ENCODE assay signal across 7 mouse cellular contexts in the genomic region with DNA sequence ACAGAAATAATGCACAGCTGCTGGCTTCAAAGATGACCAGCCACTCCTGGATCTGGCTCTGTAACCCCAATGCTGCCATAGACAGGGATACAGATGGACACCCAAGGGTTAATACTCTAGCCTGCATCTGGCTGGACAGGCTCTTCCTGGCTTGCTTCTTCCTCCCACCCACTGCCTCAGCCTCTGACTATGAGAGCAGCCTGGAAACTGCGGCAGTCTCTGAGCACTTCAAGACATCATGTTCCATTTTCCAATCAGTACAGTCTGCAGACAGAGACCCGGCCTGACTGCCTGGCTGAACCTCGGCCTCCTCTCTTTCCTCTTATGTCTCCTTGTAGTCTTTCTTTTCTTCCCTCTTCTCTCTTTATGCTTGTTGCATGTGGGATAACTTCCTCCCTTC. TPM values are rescaled to one million over a fixed set of nuclear protein-coding genes. Genes with fewer than 3 reads are reported as not detected.
DNase-seq lines count a peak whose midpoint lies in the region; ATAC-seq lines count a peak whose summit lies in the region.

No protein-coding gene starts in this region.

- no peak for DNase-seq in hindbrain, embryonic 10.5 days (ENCODE audit: low spot score)
- DNase-seq in lung, postnatal 10 days, result peak; percentile 47
- no peak for DNase-seq in c-Kit-positive CD71-positive TER-119-positive erythroid progenitor cells, embryonic 14.5 days (ENCODE audit: low spot score)

- H3K36me3 ChIP-seq in megakaryocyte, embryonic 14.5 days (replicated peaks; ENCODE audit: low read length), result no peaks in the 10 kb centered on the region
- H3K36me3 ChIP-seq in embryonic facial prominence, embryonic 15.5 days, result peaks cover 14% of the 10 kb centered on the region
- H3K36me3 ChIP-seq in hindbrain, embryonic 10.5 days, result peaks cover 9% of the 10 kb centered on the region; the same call in 1 of the 2 replicates

- H3K9ac ChIP-seq in embryonic facial prominence, embryonic 15.5 days, result peak overlapping the region; percentile 87; the same call in 1 of the 2 replicates

- H3K4me3 ChIP-seq in megakaryocyte, embryonic 14.5 days (replicated peaks), result peak overlapping the region; percentile 94
- peak overlapping the region; percentile 69 for H3K4me3 ChIP-seq in embryonic facial prominence, embryonic 15.5 days (replicated peaks)
- peak overlapping the region; percentile 66 for H3K4me3 ChIP-seq in hindbrain, embryonic 10.5 days

- peak overlapping the region; percentile 87 for H3K27ac ChIP-seq in embryonic facial prominence, embryonic 15.5 days (replicated peaks)
- H3K27ac ChIP-seq in hindbrain, embryonic 10.5 days, result peak overlapping the region; percentile 91

- H3K27me3 ChIP-seq in megakaryocyte, embryonic 14.5 days (replicated peaks), result peaks cover 82% of the 10 kb centered on the region
- no peaks in the 10 kb centered on the region for H3K27me3 ChIP-seq in embryonic facial prominence, embryonic 15.5 days
- peaks cover 22% of the 10 kb centered on the region for H3K27me3 ChIP-seq in hindbrain, embryonic 10.5 days (ENCODE audit: insufficient read depth, poor library complexity, severe bottlenecking)

- no peaks in the 10 kb centered on the region for H3K9me3 ChIP-seq in megakaryocyte, embryonic 14.5 days
- no peaks in the 10 kb centered on the region for H3K9me3 ChIP-seq in embryonic facial prominence, embryonic 15.5 days (replicated peaks)
- H3K9me3 ChIP-seq in hindbrain, embryonic 10.5 days, result no peaks in the 10 kb centered on the region

- H3K4me2 ChIP-seq in embryonic facial prominence, embryonic 15.5 days (replicated peaks), result peak overlapping the region; percentile 70

- WGBS in embryonic facial prominence, embryonic 15.5 days, result 13% methylated on average over 3 of the region's 3 CpGs
- WGBS in hindbrain, embryonic 10.5 days, result 25% methylated on average over 3 of the region's 3 CpGs

- ATAC-seq in megakaryocyte, adult 5-6 weeks (ENCODE audit: poor library complexity, severe bottlenecking), result no peak
- 0 out of 2 replicates have a peak, but pooled peaks have one; percentile 35 for ATAC-seq in embryonic facial prominence, embryonic 15.5 days (ENCODE audit: insufficient number of reproducible peaks, low FRiP score, low TSS enrichment, low read depth)
- ATAC-seq in erythroid progenitor cell, adult 5-6 weeks (replicated peaks; ENCODE audit: low FRiP score, poor library complexity, severe bottlenecking), result no peak

- peaks cover 44% of the 10 kb centered on the region for H3K4me1 ChIP-seq in megakaryocyte, embryonic 14.5 days
- peaks cover 36% of the 10 kb centered on the region for H3K4me1 ChIP-seq in embryonic facial prominence, embryonic 15.5 days
- H3K4me1 ChIP-seq in hindbrain, embryonic 10.5 days (replicated peaks), result peaks cover 44% of the 10 kb centered on the region

RNA-seq across cellular contexts. Expression of a gene that starts 1.6 kb away (rescaled TPM):
- 1.5 and 4.0 TPM in 2 replicates for polyA plus RNA-seq in megakaryocyte, embryonic 14.5 days (2012; ENCODE audit: insufficient read depth, low replicate concordance)
- 14.7 and 15.4 TPM in 2 replicates for total RNA-seq in megakaryocyte, adult 5-6 weeks (2015)
- total RNA-seq in megakaryocyte, adult 5-6 weeks (2017), result 6.5 and 6.9 TPM in 2 replicates
- polyA plus RNA-seq in embryonic facial prominence, embryonic 15.5 days (2015; fragmentation: Nextera tagmentation; extraction: Ambion mirVana), result 18.0 and 18.5 TPM in 2 replicates
- 7.2 TPM in 2 replicates for polyA plus RNA-seq in hindbrain, embryonic 10.5 days (2016; fragmentation: Nextera tagmentation; extraction: Ambion mirVana)
- total RNA-seq in erythroid progenitor cell, adult 5-6 weeks (2015; ENCODE audit: low replicate concordance), result 6.5 and 9.6 TPM in 2 replicates
- 1.1 and 1.2 TPM in 2 replicates for total RNA-seq in erythroid progenitor cell, adult 5-6 weeks (2017; ENCODE audit: low replicate concordance)
